Mouse (Mus musculus) myocyte (in vitro differentiated cells): ENCODE measurements around the gene Wdr35. TPM values are rescaled to one million over a fixed set of nuclear protein-coding genes. Genes with fewer than 3 reads are reported as not detected.

ENCODE experiments used
- H3K27me3 ChIP-seq: one replicate; pipeline ENCODE4 v1.6.1; 2011; ENCODE audit not compliant: control insufficient read depth, insufficient read depth, insufficient read length
- H3K36me3 ChIP-seq: one replicate; pipeline ENCODE4 v1.6.1; 2011; ENCODE audit not compliant: control insufficient read depth, insufficient read depth
- H3K4me2 ChIP-seq: one replicate; pipeline ENCODE4 v1.6.1; 2011; ENCODE audit warnings: low read depth, control low read depth
- H3K4me3 ChIP-seq: one replicate; pipeline ENCODE4 v1.5.1; 2011; ENCODE audit warnings: mild to moderate bottlenecking, control low read depth, moderate library complexity
- H3K79me2 ChIP-seq: one replicate; pipeline ENCODE4 v1.6.1; 2011; ENCODE audit not compliant: control insufficient read depth, insufficient read depth
- H3ac ChIP-seq: one replicate; pipeline ENCODE4 v1.6.1; 2011; ENCODE audit not compliant: control insufficient read depth, insufficient read length
- CEBPB ChIP-seq: IDR thresholded peaks from 2 replicates; pipeline ENCODE4 v1.6.1; 2011; ENCODE audit warnings: mild to moderate bottlenecking, moderate library complexity; ENCODE audit not compliant: poor library complexity, insufficient read depth, severe bottlenecking
- E2F4 ChIP-seq: IDR thresholded peaks from one replicate; pipeline ENCODE4 v1.6.1; 2011; ENCODE audit warnings: mild to moderate bottlenecking, control low read depth, moderate library complexity; ENCODE audit not compliant: insufficient read depth
- MAX ChIP-seq: IDR thresholded peaks from one replicate; pipeline ENCODE4 v1.6.1; 2011; ENCODE audit warnings: low read depth, mild to moderate bottlenecking, control low read depth
- MYOD1 ChIP-seq, 3 experiments: IDR thresholded peaks; one replicate each; pipeline ENCODE4 v1.6.1; 2011; ENCODE audit warnings: control low read depth in 2 of 3, low read depth in 2 of 3, mild to moderate bottlenecking in 2 of 3, moderate library complexity in 1 of 3; ENCODE audit not compliant: insufficient read length in 2 of 3, control insufficient read depth in 1 of 3
- MYOG ChIP-seq, 3 experiments: IDR thresholded peaks; one replicate each; pipeline ENCODE4 v1.6.1; 2011; ENCODE audit warnings: control low read depth in 2 of 3, low read depth in 2 of 3, mild to moderate bottlenecking in 2 of 3; ENCODE audit not compliant: insufficient read length in 2 of 3, control insufficient read depth in 1 of 3, insufficient read depth in 1 of 3
- POLR2A ChIP-seq: IDR thresholded peaks from one replicate; pipeline ENCODE4 v1.6.1; 2011; ENCODE audit warnings: low read depth, mild to moderate bottlenecking, control low read depth, moderate library complexity; ENCODE audit not compliant: insufficient read length
- POLR2AphosphoS2 ChIP-seq: IDR thresholded peaks from one replicate; pipeline ENCODE4 v1.6.1; 2011; ENCODE audit warnings: low read depth, control low read depth; ENCODE audit not compliant: insufficient read length
- REST ChIP-seq: IDR thresholded peaks from one replicate; pipeline ENCODE4 v1.6.1; 2011; ENCODE audit warnings: mild to moderate bottlenecking, control low read depth, moderate library complexity; ENCODE audit not compliant: insufficient read depth, insufficient read length
- SRF ChIP-seq: IDR thresholded peaks from one replicate; pipeline ENCODE4 v1.6.1; 2011; ENCODE audit warnings: low read depth; ENCODE audit not compliant: control insufficient read depth, insufficient read length
- TCF12 ChIP-seq: IDR thresholded peaks from one replicate; pipeline ENCODE4 v1.6.1; 2011; ENCODE audit warnings: mild to moderate bottlenecking, control low read depth; ENCODE audit not compliant: poor library complexity, insufficient read depth, severe bottlenecking
- TCF3 ChIP-seq: IDR thresholded peaks from one replicate; pipeline ENCODE4 v1.6.1; 2011; ENCODE audit warnings: low read depth, control low read depth; ENCODE audit not compliant: insufficient read length
- USF1 ChIP-seq: IDR thresholded peaks from one replicate; pipeline ENCODE4 v1.6.1; 2011; ENCODE audit warnings: low read depth, mild to moderate bottlenecking, control low read depth, moderate library complexity
- polyA plus RNA-seq: library from polyadenylated mRNA; unstranded; fragments of >200 nt; fragmentation: generic; extraction: Trizol; gene quantifications from one replicate; pipeline ENCODE4 v1.2.1, GENCODE M21; 2012; ENCODE audit warnings: missing spikeins

The Wdr35 gene
- polyA plus RNA-seq, 1 experiment = 9.5 TPM

GRCm38 (mm10) chr12:9002038-9002648, 28.5 kb downstream of the Wdr35 start:
- no peaks in the 10 kb centered on the region for H3K27me3 ChIP-seq
- H3K79me2 ChIP-seq = no peaks in the 10 kb centered on the region
- H3ac ChIP-seq = no peak overlapping the region
- no peak overlapping the region for H3K4me2 ChIP-seq
- no peak overlapping the region for H3K4me3 ChIP-seq
- TF ChIP-seq TCF3 (no peak), SRF (no peak), MYOG (IDR thresholded peaks at IDR 0.05; ENCODE audit: control insufficient read depth in 1 of 3, insufficient read depth in 1 of 3, insufficient read length in 2 of 3, low read depth in 2 of 3) (no peak), CEBPB (no peak), MAX (no peak), REST (no peak), USF1 (no peak), POLR2A (no peak), E2F4 (no peak), TCF12 (no peak), MYOD1 (IDR thresholded peaks at IDR 0.05; ENCODE audit: control insufficient read depth in 1 of 3, insufficient read length in 2 of 3, low read depth in 2 of 3) (no peak), POLR2AphosphoS2 (no peak)
- peaks cover 8% of the 10 kb centered on the region for H3K36me3 ChIP-seq

GRCm38 (mm10) chr12:9007146-9007545, 33.5 kb downstream of the Wdr35 start:
- H3K79me2 ChIP-seq = no peaks in the 10 kb centered on the region
- no peaks in the 10 kb centered on the region for H3K27me3 ChIP-seq
- H3K36me3 ChIP-seq = peaks cover 13% of the 10 kb centered on the region
- H3ac ChIP-seq = no peak overlapping the region
- no peak overlapping the region for H3K4me3 ChIP-seq
- TF ChIP-seq REST = no peak
- no peak overlapping the region for H3K4me2 ChIP-seq

DNA sequence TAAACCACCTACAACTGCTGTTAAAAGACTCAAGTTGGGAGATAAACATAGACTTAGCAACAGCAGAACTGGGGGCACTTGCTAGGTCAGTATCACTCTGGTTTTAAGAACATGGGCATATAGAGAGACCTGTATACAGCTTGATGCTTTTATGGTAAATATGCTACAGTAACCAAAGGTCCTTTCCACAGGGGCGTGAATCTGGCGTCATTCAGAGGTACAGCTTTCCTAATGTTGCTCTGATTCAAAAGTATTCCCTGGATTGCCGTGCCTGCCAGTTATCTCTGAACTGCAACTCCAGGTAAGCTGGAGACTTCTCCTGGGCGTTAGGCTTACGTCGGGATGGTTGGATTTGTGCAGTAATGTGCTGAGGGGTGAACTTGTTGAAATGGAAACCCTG, 34.1 kb downstream of the Wdr35 start:
- no peak for TF ChIP-seq REST
- TF ChIP-seq MYOG (IDR thresholded peaks at IDR 0.05; ENCODE audit: control insufficient read depth in 1 of 3, insufficient read depth in 1 of 3, insufficient read length in 2 of 3, low read depth in 2 of 3) = no peak
- TF ChIP-seq MAX = no peak
- TF ChIP-seq USF1 = no peak
- TF ChIP-seq CEBPB = no peak
- TF ChIP-seq TCF12 = no peak
- Histone ChIP-seq H3K36me3 (peaks cover 15% of the 10 kb centered on the region), H3K79me2 (no peaks in the 10 kb centered on the region), H3ac (no peak overlapping the region), H3K4me3 (no peak overlapping the region), H3K27me3 (no peaks in the 10 kb centered on the region), H3K4me2 (no peak overlapping the region)

- Histone ChIP-seq H3K79me2 (no peaks in the 10 kb centered on the region), H3K4me2 (no peak overlapping the region), H3ac (no peak overlapping the region), H3K27me3 (no peaks in the 10 kb centered on the region), H3K36me3 (peaks cover 24% of the 10 kb centered on the region), H3K4me3 (no peak overlapping the region)
- TF ChIP-seq MYOG (IDR thresholded peaks at IDR 0.05; ENCODE audit: control insufficient read depth in 1 of 3, insufficient read depth in 1 of 3, insufficient read length in 2 of 3, low read depth in 2 of 3) = peak in 1 of 3 experiments; percentile 8
- TF ChIP-seq SRF = no peak
Measured at GRCm38 (mm10) chr12:9010311-9010710, 36.6 kb downstream of the Wdr35 start.

DNA sequence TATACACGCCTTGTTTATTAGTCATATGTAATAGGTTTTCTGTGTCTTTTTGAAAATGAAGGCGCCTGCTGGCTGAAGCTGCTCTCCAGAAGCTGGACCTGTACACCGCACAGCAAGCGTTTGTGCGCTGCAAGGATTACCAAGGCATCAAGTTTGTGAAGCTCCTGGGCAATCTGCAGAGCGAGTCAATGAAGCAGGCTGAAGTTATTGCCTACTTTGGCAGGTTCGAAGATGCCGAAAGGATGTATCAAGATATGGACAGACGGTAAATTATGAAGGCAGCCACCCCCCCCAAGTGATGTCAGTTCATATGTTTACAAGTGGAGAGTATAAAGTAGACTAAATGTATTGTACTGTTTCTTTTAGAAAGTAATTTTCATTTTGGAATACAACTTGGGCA, 42.7 kb downstream of the Wdr35 start:
- no peaks in the 10 kb centered on the region for H3K27me3 ChIP-seq
- no peak overlapping the region for H3K4me2 ChIP-seq
- no peak overlapping the region for H3ac ChIP-seq
- TF ChIP-seq MAX = no peak
- no peak for TF ChIP-seq TCF3
- TF ChIP-seq TCF12 = no peak
- no peak for TF ChIP-seq SRF
- no peak for TF ChIP-seq POLR2AphosphoS2
- TF ChIP-seq POLR2A = no peak
- no peak for TF ChIP-seq MYOD1 (IDR thresholded peaks at IDR 0.05; ENCODE audit: control insufficient read depth in 1 of 3, insufficient read length in 2 of 3, low read depth in 2 of 3)
- no peak for TF ChIP-seq MYOG (IDR thresholded peaks at IDR 0.05; ENCODE audit: control insufficient read depth in 1 of 3, insufficient read depth in 1 of 3, insufficient read length in 2 of 3, low read depth in 2 of 3)
- no peak for TF ChIP-seq E2F4
- no peaks in the 10 kb centered on the region for H3K79me2 ChIP-seq
- H3K36me3 ChIP-seq = peaks cover 18% of the 10 kb centered on the region
- no peak overlapping the region for H3K4me3 ChIP-seq

GRCm38 (mm10) chr12:9020431-9020830, 46.7 kb downstream of the Wdr35 start:
- H3ac ChIP-seq = no peak overlapping the region
- H3K36me3 ChIP-seq = peaks cover 8% of the 10 kb centered on the region
- H3K4me3 ChIP-seq = no peak overlapping the region
- H3K4me2 ChIP-seq = no peak overlapping the region
- H3K27me3 ChIP-seq = no peaks in the 10 kb centered on the region
- H3K79me2 ChIP-seq = no peaks in the 10 kb centered on the region
- no peak for TF ChIP-seq MYOG (IDR thresholded peaks at IDR 0.05; ENCODE audit: control insufficient read depth in 1 of 3, insufficient read depth in 1 of 3, insufficient read length in 2 of 3, low read depth in 2 of 3)
- no peak for TF ChIP-seq MYOD1 (IDR thresholded peaks at IDR 0.05; ENCODE audit: control insufficient read depth in 1 of 3, insufficient read length in 2 of 3, low read depth in 2 of 3)
- no peak for TF ChIP-seq USF1
- TF ChIP-seq TCF3 = no peak
- no peak for TF ChIP-seq REST
- no peak for TF ChIP-seq SRF
- no peak for TF ChIP-seq E2F4
- no peak for TF ChIP-seq POLR2A
- TF ChIP-seq TCF12 = no peak
- TF ChIP-seq MAX = no peak
- no peak for TF ChIP-seq CEBPB
- no peak for TF ChIP-seq POLR2AphosphoS2
